Comparison of ENCODE assay signal across 9 mouse cellular contexts in the genomic region with DNA sequence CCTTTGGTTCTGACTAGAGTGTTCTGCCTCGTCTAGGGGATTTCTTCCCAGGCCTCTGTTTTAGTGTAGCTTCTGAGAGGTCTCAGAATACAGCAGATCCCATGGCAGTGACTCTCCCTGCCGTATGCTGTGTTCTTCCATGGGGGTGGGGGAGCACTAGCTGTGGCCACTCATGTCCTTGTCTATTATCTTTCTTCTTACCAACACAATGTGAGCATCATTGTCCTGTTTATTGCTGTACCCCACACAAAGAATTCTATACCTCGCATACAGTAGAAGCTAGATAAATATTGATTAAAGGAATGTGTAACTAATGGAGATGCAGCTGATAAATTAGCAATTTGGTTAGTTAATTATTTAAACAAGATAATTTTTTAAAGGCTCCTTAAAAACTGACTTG.
DNase-seq lines count a peak whose midpoint lies in the region; ATAC-seq and TF ChIP-seq lines count a peak whose summit lies in the region.
"Had no signal": no experiment of that assay in that cellular context is flagged by ENCODE, and none has a peak within 500 bp of the region (broad histone marks: within the 10 kb centered on the region; RNA-seq: fewer than 3 reads in every experiment).

No protein-coding gene starts in this region.

- H3K9me3 ChIP-seq in lung, embryonic 14.5 days (ENCODE audit: low read depth, low read length) = no peaks in the 10 kb centered on the region
- H3K9me3 ChIP-seq in lung, postnatal 0 days (ENCODE audit: low read length) = no peaks in the 10 kb centered on the region
- no peaks in the 10 kb centered on the region for H3K9me3 ChIP-seq in hindbrain, embryonic 13.5 days
- no peaks in the 10 kb centered on the region for H3K9me3 ChIP-seq in intestine, embryonic 16.5 days (ENCODE audit: control insufficient read depth, low read length)
- no peaks in the 10 kb centered on the region for H3K9me3 ChIP-seq in neural tube, embryonic 13.5 days
- H3K9me3 ChIP-seq: liver, embryonic 13.5 days; stomach, embryonic 15.5 days had no signal

- peak; percentile 41 for ATAC-seq in lung, embryonic 14.5 days (ENCODE audit: insufficient read depth)
- ATAC-seq in lung, postnatal 0 days = no peak
- ATAC-seq in hindbrain, embryonic 13.5 days (ENCODE audit: low FRiP score) = peak; percentile 58
- 0 out of 2 replicates have a peak, but pooled peaks have one; percentile 16 for ATAC-seq in intestine, embryonic 16.5 days
- ATAC-seq in neural tube, embryonic 13.5 days (ENCODE audit: low read depth) = peak; percentile 24; the same call in 1 of the 2 replicates
- no peak; the same call in 1 of the 2 replicates for ATAC-seq in cerebellum, adult (ENCODE audit: insufficient number of reproducible peaks, low FRiP score, low TSS enrichment)

- H3K4me1 ChIP-seq in lung, embryonic 14.5 days (ENCODE audit: insufficient read depth) = no peaks in the 10 kb centered on the region
- H3K4me1 ChIP-seq in lung, postnatal 0 days (ENCODE audit: insufficient read depth, low read depth, low read length) = no peaks in the 10 kb centered on the region
- peaks cover 4% of the 10 kb centered on the region for H3K4me1 ChIP-seq in hindbrain, embryonic 13.5 days (replicated peaks)
- H3K4me1 ChIP-seq in intestine, embryonic 16.5 days (ENCODE audit: control insufficient read depth, insufficient read depth, low read length) = no peaks in the 10 kb centered on the region
- peaks cover 5% of the 10 kb centered on the region for H3K4me1 ChIP-seq in neural tube, embryonic 13.5 days (replicated peaks)
- H3K4me1 ChIP-seq: liver, embryonic 13.5 days; stomach, embryonic 15.5 days had no signal

- no peak for TF ChIP-seq EP300 in lung, postnatal 0 days (IDR thresholded peaks at IDR 0.05)

- WGBS in lung, embryonic 14.5 days = 60% methylated on average over 3 of the region's 3 CpGs
- WGBS in lung, postnatal 0 days = 68% methylated on average over 3 of the region's 3 CpGs
- 68% methylated on average over 3 of the region's 3 CpGs for WGBS in hindbrain, embryonic 13.5 days
- 61% methylated on average over 3 of the region's 3 CpGs for WGBS in intestine, embryonic 16.5 days
- 76% methylated on average over 3 of the region's 3 CpGs for WGBS in neural tube, embryonic 13.5 days

- H3K27ac ChIP-seq in lung, embryonic 14.5 days (ENCODE audit: low read depth) = no peak overlapping the region
- H3K27ac ChIP-seq in lung, postnatal 0 days (ENCODE audit: low read length) = no peak overlapping the region
- no peak overlapping the region for H3K27ac ChIP-seq in hindbrain, embryonic 13.5 days
- no peak overlapping the region for H3K27ac ChIP-seq in intestine, embryonic 16.5 days (ENCODE audit: low read length)
- H3K27ac ChIP-seq in neural tube, embryonic 13.5 days (replicated peaks) = no peak overlapping the region
- H3K27ac ChIP-seq: liver, embryonic 13.5 days; stomach, embryonic 15.5 days had no signal

- no peak overlapping the region for H3K4me2 ChIP-seq in lung, embryonic 14.5 days
- H3K4me2 ChIP-seq in lung, postnatal 0 days (replicated peaks; ENCODE audit: low read depth, low read length) = no peak overlapping the region
- no peak overlapping the region for H3K4me2 ChIP-seq in hindbrain, embryonic 13.5 days
- no peak overlapping the region for H3K4me2 ChIP-seq in intestine, embryonic 16.5 days (ENCODE audit: low read depth, low read length)
- H3K4me2 ChIP-seq in neural tube, embryonic 13.5 days = no peak overlapping the region
- H3K4me2 ChIP-seq: liver, embryonic 13.5 days; stomach, embryonic 15.5 days had no signal

- TF ChIP-seq CTCF in lung, embryonic 14.5 days (IDR thresholded peaks at IDR 0.05; ENCODE audit: low read depth) = no peak
- no peak for TF ChIP-seq CTCF in lung, postnatal 0 days (IDR thresholded peaks at IDR 0.05)

- H3K27me3 ChIP-seq in lung, embryonic 14.5 days (ENCODE audit: insufficient read depth, low read length) = no peaks in the 10 kb centered on the region
- no peaks in the 10 kb centered on the region for H3K27me3 ChIP-seq in lung, postnatal 0 days (replicated peaks; ENCODE audit: insufficient read depth, low read length)
- no peaks in the 10 kb centered on the region for H3K27me3 ChIP-seq in hindbrain, embryonic 13.5 days
- H3K27me3 ChIP-seq in intestine, embryonic 16.5 days (replicated peaks; ENCODE audit: control insufficient read depth, insufficient read depth, low read length) = no peaks in the 10 kb centered on the region
- H3K27me3 ChIP-seq in neural tube, embryonic 13.5 days = no peaks in the 10 kb centered on the region
- H3K27me3 ChIP-seq: liver, embryonic 13.5 days; stomach, embryonic 15.5 days had no signal

- no peak for DNase-seq in lung, embryonic 14.5 days
- DNase-seq in lung, postnatal 0 days (ENCODE audit: low spot score) = no peak
- no peak for DNase-seq in yolk sac, embryonic 10.5 days (ENCODE audit: low spot score)
- DNase-seq: liver, embryonic 13.5 days had no signal

- no peak overlapping the region for H3K4me3 ChIP-seq in lung, embryonic 14.5 days (ENCODE audit: low read depth, low read length)
- no peak overlapping the region for H3K4me3 ChIP-seq in lung, postnatal 0 days (ENCODE audit: low read depth, low read length)
- H3K4me3 ChIP-seq in hindbrain, embryonic 13.5 days = no peak overlapping the region
- no peak overlapping the region for H3K4me3 ChIP-seq in intestine, embryonic 16.5 days (ENCODE audit: low read length)
- H3K4me3 ChIP-seq in neural tube, embryonic 13.5 days = no peak overlapping the region
- H3K4me3 ChIP-seq: liver, embryonic 13.5 days; stomach, embryonic 15.5 days had no signal

- H3K36me3 ChIP-seq in lung, embryonic 14.5 days (ENCODE audit: insufficient read depth) = no peaks in the 10 kb centered on the region
- H3K36me3 ChIP-seq in lung, postnatal 0 days (ENCODE audit: insufficient read depth, low read length) = no peaks in the 10 kb centered on the region
- no peaks in the 10 kb centered on the region for H3K36me3 ChIP-seq in hindbrain, embryonic 13.5 days
- no peaks in the 10 kb centered on the region for H3K36me3 ChIP-seq in intestine, embryonic 16.5 days (ENCODE audit: control insufficient read depth, insufficient read depth, low read length)
- no peaks in the 10 kb centered on the region for H3K36me3 ChIP-seq in neural tube, embryonic 13.5 days
- H3K36me3 ChIP-seq: liver, embryonic 13.5 days; stomach, embryonic 15.5 days had no signal

- no peak overlapping the region for H3K9ac ChIP-seq in lung, embryonic 14.5 days
- H3K9ac ChIP-seq in lung, postnatal 0 days (replicated peaks; ENCODE audit: low read depth) = no peak overlapping the region
- no peak overlapping the region for H3K9ac ChIP-seq in hindbrain, embryonic 13.5 days
- no peak overlapping the region for H3K9ac ChIP-seq in intestine, embryonic 16.5 days (ENCODE audit: low read depth, low read length)
- no peak overlapping the region for H3K9ac ChIP-seq in neural tube, embryonic 13.5 days
- H3K9ac ChIP-seq: liver, embryonic 13.5 days; stomach, embryonic 15.5 days had no signal

Comparison
In these comparisons a context has a peak if more than half of its experiments do, and no peak if none do; other contexts are left out.
1. ATAC-seq: peak in lung, embryonic 14.5 days (single experiment), hindbrain, embryonic 13.5 days (single experiment), intestine, embryonic 16.5 days (single experiment) and neural tube, embryonic 13.5 days (single experiment); none in lung, postnatal 0 days (single experiment) and cerebellum, adult (single experiment).